Mouse (Mus musculus): ENCODE measurements around the gene Sh3rf3.

The Sh3rf3 gene

DNA sequence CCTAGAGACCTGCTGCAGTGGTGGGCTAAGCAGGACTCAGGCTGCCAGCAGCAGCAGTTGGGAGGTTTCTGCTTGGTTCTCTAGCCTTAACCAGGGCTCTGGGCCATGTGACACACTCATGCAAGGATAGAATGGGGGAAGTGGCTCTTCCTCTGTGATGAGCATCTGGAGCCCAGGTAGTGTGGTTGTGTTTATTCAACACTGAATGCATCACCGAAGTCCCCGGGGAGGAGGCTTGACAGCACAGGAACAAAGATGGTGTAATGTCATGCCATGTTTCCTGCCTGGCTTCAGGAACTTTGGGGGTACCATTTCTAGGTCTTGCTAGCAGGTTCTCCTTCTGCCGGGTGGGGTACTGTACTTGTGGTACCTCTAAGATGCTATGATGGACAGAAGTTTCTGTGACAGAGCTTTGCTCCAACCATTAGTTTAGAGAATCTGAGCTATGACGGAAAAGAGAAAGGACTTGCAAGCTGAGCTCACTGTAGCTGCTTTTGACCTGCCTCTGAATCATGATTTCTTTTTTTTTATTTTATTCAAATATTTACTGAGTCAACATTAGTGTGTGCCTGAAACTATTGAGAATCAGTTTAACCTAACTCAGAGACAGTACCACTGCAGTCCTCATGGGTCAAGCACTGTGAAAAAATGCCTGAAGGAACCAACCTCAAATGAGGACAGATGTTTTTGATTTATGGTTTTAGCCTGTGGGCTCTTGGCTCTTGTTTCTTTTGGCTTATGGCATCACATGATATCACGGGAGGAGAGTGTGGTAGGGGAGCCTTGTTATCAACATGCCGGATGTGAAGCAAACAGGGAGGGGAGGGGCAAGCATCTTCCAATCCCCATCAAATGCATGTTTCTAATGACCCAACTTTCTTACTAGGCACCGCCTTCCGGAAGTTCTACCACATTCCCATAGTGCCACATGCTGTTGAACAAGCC is 102.4 kb downstream of the Sh3rf3 start:
- DNase-seq (ENCODE audit: low read depth in 2 of 2, low spot score in 2 of 2): no peak

DNA sequence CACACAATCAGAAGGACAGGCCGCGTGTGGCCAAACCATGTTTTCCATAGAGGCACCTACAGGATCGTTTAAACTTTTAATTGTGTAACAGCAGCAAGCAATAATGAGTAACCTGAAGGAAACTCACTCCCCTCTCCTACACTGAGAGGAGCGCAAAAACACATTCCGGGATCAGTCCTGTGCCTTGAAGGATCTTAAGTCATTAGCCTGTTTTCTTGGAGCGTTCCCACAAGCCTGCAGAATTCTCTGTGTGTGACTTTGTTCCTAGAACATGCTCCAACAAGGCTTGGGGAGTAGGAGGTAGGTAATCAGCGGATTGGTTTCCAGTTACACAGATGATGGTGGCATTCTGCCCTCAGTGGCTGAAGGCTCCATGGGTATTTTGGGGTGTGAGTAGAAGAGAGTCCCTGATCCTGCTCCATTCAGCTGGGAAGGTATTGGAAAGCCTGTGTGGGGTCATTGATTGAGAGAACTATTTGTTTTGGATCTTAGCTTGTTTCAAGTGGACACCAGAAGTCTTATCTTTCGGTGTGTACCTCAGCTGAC is 108.6 kb downstream of the Sh3rf3 start:
- DNase-seq (ENCODE audit: low read depth in 2 of 2, low spot score in 2 of 2): no peak

DNA sequence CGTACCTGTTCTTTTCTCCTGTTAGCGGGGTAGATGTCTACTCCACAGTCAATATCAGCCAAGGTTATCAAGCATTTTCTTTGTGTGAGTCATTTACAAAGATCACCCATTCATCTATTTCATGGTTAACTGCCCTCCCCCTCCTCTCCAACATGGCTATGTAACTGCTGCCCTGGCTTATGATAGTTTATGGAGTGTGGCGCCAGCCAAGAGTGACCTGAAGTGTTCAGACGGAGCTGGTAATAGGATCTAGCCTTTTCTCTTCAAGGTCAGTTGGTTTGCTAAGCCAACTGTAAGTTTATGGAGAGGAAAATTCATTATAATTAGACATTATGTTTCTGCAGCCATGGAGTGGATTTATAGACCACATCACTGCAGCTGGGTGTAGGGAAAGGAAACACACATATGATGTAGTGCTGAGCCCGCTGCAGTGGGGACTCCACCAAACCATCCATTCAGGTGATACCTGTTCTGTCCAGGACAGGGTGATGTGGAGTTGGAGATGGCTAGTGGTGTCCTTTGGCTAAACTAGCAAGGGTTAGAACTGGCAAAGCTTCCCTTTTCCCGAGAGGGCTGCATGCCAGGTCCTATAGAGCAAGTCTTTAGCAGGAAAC is 109.2 kb downstream of the Sh3rf3 start:
- DNase-seq (ENCODE audit: low read depth in 2 of 2, low spot score in 2 of 2): no peak

DNA sequence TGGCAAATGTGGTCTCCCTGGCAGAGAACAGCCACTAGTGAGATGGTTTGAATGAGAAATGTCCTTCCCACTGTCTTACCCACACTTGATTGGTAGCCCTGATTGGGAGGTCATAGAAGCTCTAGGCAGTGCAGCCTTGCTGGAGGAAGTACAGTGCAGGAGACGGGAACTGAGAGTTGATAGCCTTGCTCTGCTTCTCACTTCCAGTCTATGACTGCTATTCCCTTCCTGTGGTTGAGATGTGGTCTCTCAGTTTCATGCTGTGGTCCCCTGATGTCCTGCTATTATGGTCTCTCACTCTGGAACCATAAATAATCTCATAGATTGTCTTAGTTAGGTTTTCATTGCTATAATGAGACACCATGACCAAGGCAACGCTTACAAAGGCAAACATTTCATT is 109.8 kb downstream of the Sh3rf3 start:
- DNase-seq (ENCODE audit: low read depth in 2 of 2, low spot score in 2 of 2): no peak

DNA sequence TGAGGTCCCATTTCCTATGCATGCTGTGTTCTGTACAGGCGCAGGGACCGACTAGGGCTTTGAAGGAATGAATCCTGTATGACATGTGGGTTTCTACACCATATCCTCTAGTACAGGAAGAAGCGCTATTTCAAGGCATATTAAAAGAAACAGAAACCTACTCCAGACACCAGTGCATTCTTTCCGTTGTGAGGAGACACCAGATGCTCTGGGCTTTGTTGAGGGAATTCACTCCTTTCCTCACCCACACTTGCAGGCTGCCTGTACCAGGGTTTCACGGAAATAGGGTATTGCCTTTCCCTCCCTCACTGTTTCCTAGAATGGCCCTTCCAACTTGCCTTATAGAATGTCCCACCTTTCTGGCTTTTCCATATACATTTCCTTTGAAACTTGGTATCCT is 113.4 kb downstream of the Sh3rf3 start:
- DNase-seq (ENCODE audit: low read depth in 2 of 2, low spot score in 2 of 2): no peak

DNA sequence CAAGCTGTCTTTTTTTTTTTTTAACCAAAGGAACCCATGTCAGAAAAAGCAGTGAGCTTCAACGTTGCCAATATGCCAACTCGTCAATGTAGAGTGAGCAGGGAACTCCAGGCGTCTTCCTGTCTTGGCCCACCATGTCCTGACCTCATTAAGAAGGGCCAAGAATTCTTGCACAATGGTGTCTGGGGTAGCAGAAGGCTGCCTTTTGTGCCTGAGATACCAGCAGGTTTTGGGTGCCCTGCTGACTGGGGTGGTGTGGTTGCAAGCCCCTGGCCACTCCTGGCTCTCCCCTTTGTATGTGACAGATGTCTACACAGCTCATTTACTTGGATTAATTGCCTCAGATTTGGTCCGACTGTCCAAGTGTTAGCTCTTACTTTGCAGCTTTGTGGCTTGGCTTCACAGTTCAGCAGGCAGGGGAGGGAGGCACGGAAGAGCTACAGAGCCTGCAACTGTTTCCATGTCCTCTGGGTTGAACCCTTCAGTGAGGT is 115.8 kb downstream of the Sh3rf3 start:
- DNase-seq (ENCODE audit: low read depth in 2 of 2, low spot score in 2 of 2): no peak

DNA sequence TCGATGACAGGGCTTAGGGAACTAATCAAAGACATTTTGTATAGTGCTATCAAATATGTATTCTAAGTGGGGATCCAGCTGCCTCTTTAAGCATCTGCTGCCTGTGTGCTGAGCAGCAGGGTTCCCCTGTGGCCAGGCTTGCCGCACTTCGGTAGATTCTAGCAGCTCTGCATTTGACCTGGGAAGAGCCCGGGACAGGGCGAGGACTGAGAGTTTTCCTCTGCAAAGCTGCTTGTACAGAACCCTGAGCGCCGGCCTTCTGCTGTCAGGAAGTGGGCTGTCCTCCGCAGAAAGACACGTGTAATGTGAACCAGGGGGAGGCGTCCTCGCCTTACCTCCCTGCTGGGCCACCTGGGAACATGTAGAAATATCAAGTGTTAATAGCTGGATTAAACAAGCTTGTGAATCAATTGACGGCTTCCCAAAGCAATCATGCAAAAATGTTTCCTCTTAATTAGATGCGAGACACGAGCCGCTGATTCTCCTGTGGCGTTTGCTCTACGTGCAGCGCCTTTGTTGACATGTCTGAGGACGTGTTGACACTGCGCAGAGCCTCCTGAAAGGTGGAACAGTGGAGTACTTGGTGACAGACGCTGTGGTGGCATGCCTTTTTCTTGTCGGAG is 119.1 kb downstream of the Sh3rf3 start:
- DNase-seq (ENCODE audit: low read depth in 2 of 2, low spot score in 2 of 2): no peak

DNA sequence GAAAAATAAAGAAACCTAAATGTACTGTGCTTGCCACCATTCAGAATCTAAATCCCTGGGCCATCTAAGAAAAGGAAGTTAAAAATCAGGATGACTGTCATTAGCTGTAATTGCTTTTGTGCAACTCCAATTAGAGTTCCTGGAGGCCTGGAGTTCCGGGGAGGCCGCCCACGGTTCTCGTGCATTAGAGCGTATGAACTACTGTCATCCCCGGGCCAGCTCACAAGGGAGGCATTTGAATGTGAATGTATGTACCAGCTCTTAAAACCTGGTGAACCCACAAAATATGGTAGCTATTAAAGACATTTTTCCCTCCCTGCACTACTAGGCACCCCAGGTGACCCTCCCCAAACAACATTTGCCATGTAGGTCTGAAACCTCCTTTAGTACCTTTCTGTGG is 122.4 kb downstream of the Sh3rf3 start:
- DNase-seq (ENCODE audit: low read depth in 2 of 2, low spot score in 2 of 2): no peak

DNA sequence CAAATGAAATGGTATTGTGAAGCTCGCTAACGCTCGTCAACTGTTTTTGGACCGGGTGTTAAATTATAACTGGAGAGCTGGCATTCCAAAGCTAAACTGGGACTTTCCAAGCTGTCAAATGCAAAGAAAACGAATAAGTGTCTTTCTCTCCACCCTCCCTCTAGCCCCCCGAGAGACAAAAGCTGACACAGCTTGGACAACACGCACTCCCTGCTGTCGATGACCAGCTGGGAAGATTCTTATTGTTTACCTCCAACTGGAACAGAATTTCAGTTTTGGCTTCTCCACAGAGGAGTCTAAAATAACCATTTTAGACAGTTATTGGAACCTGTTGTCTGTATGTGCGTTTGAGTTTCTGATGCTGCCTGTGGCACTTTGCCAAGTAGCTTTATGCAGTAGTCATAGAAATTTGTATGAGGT is 123.3 kb downstream of the Sh3rf3 start:
- no peak for DNase-seq (ENCODE audit: low read depth in 2 of 2, low spot score in 2 of 2)

DNA sequence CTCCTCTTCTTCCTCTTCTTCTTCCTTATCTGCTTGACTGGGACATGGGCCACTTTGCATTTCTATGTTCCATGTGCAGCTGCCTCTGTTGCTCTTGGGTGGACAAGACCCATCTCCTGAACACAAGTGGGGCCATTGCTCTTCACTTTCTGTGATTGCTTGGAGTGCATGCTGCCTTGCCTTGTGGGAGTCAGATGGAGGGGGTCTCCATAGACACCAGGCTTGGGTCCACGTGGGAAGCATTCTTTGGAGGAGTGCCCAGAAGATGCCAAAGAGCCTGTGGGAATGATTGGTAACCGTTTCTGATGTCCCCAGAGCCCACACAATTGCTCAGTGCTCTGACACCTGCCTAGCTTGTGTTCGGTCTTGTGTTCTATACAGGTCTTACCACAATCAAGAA is 124.4 kb downstream of the Sh3rf3 start:
- no peak for DNase-seq (ENCODE audit: low read depth in 2 of 2, low spot score in 2 of 2)

DNA sequence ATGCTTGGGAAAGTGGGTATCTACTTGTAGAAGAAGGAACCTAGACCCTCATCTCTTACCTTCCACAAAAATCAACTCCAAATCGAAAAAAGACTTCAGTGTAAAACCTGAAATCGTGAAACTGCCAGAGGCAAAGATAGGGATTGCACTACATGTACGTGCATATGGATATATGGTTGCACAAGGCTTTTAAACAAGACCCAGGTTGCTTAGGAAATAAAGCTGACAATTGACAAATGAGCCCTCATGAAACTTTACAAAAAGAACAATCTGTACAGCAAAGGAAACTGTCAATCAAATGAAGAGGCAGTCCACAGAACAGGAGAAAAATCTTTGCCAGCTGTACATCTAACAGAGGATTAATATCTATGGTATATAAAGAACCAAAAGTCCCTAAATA is 129.7 kb downstream of the Sh3rf3 start:
- DNase-seq (ENCODE audit: low read depth in 2 of 2, low spot score in 2 of 2): no peak

DNA sequence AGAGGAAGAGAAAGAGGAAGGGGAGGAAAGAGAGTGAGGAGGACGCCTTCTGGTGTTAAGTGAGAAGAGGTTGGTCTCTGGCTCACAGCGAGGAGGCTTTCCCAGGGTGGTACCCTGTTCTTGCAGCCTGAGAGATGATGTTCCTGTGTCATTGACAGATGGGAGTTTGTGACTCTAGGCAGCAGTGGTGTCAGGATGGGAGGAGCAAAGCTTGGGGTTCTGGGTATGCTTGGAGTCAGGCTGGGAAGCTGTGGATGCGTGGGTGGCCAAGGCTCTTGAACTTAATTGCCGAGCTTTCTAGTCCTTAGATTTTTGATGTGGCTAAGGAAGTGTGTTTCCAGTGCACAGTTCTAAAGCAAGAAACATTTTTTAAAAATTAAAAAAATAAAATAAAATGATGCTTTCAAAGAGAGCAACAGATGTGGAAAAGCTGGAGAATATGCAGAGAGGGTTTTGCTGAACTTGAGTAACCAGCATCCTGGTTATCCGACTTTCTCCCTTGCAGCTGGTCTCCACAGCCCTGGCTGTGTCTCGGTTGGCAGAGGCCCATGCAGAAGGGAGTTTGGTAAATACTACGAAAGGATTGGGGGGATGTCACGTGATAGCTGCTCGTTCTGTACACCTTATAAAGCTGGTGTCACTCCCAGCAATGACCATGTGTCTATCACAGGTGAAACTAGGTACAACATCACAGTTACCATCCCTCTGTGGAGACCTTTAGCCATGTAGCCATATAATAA is 130.7 kb downstream of the Sh3rf3 start:
- DNase-seq (ENCODE audit: low read depth in 2 of 2, low spot score in 2 of 2): no peak

DNA sequence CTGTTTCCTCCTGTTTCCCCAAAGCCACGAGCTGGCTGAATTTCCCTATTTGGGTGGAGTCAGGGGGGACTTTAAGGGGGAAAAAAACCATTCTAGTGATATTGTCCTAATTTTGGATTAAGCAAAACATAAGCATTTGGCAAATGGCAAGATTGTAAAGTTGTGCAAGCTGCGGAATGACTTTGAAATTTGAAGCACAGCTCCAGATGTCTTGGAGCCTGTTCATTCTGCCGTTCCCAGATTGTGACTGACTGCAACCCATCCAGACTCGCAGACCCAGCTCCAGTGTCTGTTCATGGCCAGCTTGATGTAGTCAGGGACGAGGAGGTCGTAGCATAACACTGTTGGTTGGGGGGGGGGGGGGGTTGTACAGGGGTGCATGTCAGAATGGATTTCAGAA is 131.8 kb downstream of the Sh3rf3 start:
- no peak for DNase-seq (ENCODE audit: low read depth in 2 of 2, low spot score in 2 of 2)

DNA sequence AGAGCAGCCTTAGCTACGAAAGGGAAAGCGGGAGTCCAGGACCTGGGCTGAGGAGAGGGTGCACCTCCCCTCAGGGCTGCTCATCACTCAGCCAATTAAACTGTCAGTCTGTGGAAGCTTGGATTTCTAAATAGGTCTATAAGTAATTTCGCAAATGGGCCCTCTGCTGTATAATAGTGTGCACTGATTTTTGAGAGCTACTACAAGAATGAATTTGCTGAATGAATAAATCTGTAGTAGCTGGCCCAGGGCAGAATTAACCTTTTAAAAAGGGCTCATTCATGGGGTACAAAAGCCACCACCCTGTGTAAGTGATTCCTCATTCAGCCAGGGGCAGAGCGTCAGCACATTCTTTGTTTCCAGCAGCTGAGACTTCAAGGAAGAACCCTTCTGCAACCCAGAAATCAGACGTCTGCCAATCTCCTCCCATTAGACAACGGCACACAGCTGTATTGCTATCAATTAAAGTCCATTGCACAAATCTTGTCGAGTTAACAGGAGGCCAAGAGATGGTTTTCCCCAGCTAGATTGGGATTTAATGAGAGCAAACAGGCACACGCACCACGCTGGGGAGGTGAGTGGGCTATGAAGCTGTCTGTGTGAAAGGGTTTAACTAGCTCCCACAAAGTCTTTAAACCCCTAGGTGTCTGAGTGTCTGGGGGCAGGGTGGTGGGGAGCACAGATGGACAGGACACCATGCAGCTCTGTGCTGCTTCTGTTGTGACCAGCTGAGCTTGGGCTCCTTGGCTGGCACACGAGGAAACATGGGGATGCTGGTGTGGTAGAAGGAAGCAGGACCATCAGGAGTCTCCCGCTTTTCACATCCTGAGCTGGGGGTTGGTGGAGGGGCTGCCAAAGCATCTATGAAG is 136.8 kb downstream of the Sh3rf3 start:
- DNase-seq (ENCODE audit: low read depth in 2 of 2, low spot score in 2 of 2): no peak

DNA sequence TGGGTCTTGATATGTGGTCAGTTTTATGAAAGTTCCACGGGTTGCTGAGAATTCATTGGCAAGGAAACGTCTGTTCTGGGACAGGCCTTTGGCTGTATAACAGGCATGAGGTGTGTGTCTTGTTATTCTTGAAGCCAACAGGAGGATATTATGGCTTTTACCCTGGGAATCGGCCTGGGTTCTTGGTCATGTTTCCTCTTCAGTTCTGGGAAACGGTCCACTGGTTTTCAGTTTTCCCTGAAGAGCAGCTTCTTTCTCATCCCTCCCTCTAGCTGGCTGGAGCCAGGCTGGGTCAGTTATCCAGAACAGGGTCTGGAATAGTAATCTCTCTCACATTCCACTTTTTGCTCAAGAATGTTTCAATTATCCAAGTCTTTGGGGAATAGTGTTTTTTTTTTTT is 147.0 kb downstream of the Sh3rf3 start:
- DNase-seq (ENCODE audit: low read depth in 2 of 2, low spot score in 2 of 2): no peak

DNA sequence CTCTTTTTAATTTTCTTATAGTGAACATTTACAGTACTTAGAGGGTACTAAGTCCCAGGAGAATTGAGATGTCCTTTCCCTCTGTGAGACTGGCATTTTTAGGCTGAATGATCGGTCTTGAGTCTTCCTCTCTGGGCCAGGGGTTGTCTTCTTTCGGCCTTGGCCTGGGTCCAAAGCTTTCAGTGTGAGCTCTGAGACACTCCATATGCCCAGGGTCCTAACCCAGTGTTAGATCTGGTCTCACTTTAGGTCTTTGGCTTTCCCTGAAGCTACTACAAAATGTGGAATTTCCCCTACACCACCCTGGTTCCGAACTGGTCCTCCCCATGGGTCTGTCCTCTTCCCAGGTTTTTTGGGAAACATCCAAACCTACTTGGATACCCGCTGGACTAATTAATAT is 155.1 kb downstream of the Sh3rf3 start:
- no peak for DNase-seq (ENCODE audit: low read depth in 2 of 2, low spot score in 2 of 2)

DNA sequence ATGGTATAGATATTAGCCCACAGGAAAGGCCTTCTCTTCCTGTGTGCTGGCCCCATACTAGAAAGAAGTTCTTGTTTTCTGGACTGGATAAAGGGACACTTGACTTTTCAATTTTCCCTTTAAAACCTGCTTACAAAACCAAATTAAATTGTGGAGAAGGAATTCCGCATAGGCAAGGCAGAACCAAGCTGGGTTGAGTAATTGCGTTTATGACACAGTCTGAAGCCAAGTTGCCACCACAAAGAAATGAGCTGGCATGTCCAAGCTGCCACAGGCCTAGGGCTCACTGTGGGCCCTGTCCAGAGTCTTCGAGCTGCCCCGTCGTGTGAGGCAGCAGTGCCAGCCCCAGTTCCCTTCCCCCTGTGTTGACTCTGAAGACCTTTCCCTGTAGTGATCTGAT is 156.2 kb downstream of the Sh3rf3 start:
- DNase-seq (ENCODE audit: low read depth in 2 of 2, low spot score in 2 of 2): no peak

DNA sequence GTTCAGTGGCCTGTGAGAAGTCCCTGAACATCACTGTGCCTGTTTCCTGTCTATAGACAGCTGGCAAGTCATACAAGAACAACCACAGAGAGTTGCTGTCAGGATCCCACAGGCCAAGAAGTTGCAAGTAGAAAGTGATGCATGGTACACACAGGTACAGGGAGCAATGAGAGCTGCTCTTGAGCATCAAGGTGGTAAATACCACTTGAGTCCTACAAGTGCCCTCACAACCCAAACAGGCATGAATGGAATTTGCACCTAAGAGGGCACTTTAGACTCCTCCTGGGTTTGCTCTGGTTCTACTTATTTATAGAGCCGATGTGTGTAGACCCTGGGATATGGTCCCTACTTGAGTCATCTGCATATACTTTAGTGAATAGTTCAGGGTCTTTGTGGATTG is 159.0 kb downstream of the Sh3rf3 start:
- DNase-seq (ENCODE audit: low read depth in 2 of 2, low spot score in 2 of 2): no peak

DNA sequence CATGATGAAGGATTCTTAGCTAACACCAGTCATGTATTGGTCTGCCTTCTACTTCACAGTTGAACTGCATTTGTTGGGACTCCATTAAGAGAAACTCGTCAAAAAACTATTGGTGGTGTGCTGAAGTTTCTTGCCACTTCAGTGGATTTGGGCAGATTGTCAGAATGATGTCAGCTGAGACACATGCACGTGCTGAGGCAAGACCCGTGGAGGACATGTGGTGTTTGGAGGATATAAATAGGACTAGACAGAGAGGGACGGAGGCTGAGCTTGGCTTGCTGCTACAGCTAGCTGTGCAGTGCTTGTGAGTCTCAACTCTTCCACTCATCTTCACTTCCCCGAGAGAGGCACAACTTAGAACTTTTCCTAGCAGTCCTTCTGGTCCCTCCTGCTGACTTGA is 161.0 kb downstream of the Sh3rf3 start:
- no peak for DNase-seq (ENCODE audit: low read depth in 2 of 2, low spot score in 2 of 2)

DNA sequence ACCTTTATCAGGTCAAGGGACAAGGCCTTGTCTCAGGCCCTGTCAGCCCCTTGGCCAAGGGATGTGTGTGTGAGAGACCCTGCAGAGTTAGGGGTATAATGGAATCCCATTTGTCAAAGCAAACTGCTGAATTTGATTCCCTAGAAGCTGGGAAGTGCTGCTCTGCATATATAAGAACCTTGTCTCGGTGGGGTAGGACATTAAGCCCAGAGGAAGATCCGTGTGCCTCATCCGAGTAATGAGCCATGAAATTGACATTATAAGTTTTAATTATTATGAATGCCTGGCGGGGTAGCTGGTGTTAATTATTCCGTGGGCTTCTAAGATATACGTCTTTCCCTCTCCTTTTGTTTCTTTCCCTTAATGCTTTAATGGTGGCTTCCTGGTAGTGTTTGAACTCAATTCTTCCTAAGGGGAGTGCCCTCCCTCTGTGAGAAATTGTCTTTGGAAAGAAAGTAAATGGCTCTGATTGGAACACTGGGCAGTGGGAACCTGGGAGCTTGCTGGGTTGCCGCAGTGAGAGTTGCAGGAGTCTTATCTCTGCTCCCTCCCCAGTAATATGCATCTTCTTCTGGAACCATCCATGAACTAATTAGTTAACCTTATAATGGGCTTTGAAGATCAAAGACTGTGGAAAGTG is 166.3 kb downstream of the Sh3rf3 start:
- DNase-seq (ENCODE audit: low read depth in 2 of 2, low spot score in 2 of 2): no peak
